Mouse (Mus musculus) cerebellum, adult (tissue): ENCODE results near the gene Znrd1as.

Experiments used
- ATAC-seq: cut with Nextera tagmentation; 2 replicates; pipeline ENCODE4 v1.9.2; 2017; ENCODE audit warnings: mild to moderate bottlenecking, moderate library complexity, mixed read lengths; ENCODE audit not compliant: insufficient number of reproducible peaks, low FRiP score, low TSS enrichment

The Znrd1as gene

DNA sequence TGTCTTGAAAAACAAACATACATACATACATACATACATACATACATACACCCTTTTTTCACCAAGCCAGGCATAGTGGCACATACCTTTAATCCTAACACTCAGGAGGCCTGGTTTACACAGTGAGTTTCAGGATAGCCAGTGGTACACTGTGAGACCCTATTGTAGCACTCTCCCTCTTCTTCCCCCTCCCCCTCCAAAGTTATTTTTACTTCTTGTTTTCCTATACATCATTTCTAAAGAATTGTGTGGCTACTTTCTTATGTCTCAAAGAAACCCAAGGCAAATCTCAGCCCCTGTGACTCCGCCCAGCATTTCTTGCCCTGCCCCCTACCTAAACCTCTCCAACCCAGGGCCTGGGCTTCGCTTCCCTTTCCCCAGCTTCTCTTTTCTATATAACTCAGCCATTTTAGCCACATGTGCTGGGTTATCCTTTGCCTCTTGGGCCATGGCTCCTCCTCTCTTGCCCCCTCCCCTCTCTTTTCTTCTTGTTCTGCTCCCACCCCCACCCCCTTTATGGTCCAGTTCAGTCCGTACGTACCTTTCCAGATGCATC is 35.5 kb downstream of the Znrd1as start:
- no peak for ATAC-seq

DNA sequence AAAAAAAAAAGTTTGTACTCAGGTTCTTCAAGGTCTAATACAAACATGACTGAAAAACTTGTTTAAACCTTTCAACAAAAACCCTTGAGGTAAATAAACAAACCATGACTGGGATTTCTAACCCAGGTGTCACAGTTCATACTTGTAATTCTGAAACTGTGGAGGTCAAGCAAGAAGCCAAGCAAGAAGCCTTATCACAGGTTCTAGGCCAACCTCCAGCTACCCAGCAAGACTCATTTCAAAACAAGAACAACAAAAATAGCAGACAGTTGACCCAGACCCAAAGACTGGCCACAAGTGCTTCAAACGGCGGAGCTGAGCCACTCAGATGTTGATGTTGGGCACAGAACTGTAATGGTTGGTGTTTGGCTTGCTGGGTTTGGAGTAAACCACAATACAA is 36.1 kb downstream of the Znrd1as start:
- no peak for ATAC-seq

DNA sequence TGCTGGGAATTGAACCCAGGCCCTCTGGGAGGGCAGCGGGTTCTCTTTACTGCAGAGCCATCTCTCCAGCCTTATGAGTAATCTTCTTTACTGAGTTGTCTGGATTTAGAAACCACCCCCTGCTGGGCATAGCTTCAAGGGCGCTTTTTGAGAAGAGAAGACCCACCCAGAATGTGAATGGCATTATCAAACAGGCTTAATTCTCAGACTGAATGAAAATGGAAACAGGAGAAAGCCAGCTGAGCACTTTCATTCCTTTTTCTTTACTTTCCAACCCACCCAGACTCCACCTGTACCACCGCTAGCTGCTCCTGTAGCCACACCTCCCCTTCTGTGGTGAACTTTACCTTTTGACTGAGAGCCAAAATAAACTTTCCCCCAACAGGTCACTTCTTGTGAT is 37.1 kb downstream of the Znrd1as start:
- ATAC-seq = no peak

DNA sequence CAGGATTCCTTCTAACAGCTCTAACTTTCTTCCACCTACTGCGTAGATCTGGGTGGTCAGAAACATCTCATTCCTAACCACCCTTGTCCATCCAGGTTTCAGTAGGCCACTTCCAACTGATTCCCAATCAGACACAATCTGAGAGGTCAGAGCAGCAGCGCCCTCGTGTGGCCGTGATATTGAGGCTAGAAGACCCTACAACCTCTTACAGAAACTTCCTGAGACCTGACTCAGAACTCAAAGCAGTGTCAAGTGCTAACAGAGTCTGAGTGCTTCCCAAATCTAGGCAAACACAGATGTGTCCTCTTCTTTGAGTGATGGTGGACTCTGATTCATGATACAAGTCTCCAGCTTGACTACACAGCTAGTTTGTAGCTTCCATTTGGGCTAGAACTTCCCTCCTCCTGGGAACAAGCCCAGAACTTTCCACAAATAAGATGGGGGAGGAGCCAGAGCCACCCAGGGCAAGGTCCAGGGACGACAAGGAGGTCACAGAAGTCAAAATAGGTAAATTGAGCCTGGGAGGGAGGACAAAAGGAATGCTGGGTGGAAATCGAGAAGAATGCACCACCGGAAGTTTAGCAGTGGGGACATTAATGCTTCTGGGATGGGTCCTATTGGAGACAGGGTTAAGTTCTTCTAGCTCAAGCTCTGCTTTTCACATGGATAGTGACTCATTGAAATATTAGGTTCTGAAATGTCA is 38.8 kb downstream of the Znrd1as start:
- ATAC-seq = no peak

DNA sequence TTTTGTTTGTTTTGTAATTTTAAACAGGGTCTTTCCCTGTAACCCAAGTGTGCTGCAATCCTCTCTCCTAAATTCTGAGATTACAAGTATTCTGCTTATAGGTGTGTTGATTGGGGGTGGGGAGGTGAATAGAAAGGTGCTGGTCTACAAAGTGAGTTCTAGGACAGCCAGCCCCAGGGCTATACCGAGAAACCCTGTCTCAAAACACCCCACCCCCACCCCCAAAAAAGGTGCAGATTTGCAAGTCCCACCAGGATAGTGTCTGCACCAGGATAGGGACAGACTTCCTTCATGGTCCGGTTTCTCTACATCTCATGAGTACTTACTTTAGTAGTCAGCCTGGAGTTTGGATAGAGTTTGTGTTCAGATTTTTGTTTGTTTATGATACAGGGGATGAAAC is 40.1 kb downstream of the Znrd1as start:
- ATAC-seq = no peak

DNA sequence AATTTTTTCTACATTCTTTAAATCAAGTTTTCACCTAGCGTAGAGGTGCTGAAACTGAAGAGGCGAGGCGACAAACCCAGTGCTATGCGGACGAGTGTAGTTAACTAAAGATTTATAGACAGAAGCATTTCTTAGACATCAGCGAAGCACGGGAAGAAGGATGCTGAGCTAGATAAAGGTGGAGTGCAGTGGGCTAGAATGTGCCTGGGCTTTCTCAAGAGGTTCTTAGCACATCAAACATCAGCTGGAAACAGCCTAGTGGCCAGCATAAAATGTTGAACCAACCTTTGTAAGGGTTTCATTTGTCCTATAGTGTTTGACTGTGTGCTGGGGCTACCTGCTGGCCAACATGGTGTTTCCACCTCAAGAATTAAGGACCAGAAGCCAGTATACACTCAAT is 42.5 kb downstream of the Znrd1as start, which contains the start of gene Zfp57:
Zfp57 (plus strand) TSS at position 301 of the 400 bp plus-strand sequence.
- ATAC-seq = no peak

DNA sequence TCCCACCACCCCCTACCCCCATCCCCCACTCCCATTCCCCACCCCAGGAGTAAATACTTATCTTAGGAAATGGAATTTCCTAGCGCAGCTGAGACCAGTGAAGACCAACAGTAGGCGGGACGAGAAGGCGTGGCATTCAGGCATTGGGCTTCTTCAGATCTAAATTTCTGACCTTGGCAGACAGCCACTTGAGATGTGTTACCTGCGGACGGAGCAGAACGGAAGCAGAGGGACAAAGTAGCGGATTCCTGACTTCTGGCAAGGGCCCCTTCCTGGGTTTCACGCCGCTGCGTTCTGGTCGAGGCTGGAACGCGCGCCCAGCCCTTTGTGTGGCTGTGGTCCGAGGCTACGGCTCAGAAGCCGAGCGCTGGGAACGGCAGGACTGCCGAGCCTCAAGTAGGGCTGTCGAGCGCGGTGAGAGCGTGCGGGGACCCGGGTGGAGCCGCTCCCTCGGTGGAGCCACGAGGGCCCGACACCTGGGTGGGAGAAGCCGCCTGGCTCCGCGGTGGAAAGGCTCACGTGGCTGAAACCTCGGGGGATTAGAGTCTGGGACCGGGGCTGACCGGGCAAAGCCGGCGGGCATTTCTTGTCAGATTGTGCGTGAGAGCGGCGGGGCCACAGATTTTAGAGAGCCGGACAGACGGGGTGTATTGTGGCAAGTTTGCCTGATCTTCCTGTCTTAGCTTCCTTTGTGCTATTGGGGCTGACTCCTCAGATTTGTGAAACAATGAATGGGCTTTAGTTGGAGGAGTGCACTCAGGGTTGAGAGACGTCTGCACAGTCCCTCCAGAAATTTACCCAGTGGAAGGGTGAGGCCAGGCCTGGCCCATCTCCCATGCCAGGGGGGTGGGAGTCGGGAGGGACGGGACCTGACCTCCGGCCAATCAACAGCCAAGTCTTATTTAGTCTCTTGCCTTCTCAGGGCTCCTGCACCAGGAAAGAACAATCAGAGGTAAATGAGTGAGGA is 44.3 kb downstream of the Znrd1as start:
- ATAC-seq = peak; percentile 31; the same call in 1 of the 2 replicates

DNA sequence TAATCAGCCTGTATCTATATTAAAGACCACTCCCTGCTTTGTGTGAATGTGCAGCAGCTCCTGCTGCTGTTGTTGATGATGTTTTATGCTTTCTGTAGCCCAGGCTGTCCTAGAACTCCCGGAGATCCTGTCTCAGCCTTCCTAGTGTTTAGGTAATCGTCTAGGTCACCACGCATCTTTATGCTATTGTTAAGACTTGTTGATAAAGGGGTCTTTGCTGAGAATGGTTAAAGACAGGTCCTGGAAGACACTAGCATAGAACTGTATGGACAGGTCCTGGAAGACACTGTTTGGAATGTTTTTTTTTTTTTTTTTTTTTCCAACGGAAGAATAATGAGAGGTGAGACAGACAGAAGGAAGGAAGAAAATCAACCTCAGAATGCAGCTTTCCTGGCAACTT is 45.0 kb downstream of the Znrd1as start:
- ATAC-seq = no peak

DNA sequence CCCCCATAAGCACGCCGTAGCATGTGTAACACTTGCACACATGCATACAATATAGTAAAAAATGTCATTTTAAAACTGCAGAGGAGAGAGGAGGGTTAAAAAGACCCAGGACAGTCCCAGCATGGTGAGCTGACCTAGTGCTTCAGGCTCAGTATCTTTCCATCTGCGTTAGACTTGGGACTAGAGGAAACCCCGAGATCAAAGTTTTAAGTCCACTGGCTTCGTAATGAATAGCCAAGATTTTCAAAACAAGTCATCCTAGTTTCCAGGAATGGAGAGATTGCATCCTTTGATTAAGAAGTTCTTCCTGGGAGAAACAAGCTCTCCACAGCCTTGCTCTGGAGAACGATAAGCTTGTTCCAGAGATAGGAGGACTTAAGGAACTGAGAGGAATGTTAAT is 49.8 kb downstream of the Znrd1as start:
- no peak for ATAC-seq

DNA sequence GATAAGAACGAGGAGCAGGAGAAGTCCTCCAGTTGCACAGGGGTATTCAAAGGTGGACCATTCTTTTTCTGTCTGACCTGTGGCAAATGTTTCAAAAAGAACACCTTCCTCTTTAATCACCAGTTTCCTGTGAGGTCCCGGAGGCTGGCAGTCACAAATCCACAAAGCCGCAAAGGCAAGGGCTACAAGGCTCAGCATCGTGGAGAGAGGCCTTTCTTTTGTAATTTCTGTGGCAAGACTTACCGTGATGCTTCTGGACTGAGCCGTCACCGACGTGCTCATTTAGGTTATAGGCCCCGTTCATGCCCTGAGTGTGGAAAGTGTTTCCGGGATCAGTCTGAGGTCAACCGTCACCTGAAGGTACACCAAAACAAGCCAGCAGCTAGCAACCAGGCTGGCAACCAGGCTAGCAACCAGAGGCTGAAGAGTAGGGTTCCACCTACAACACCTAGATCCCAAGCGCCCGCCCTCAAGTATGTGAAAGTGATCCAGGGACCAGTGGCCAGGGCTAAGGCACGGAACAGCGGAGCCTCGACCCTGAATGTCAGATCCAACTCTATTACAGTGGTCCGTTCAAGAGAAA is 51.2 kb downstream of the Znrd1as start:
- ATAC-seq = no peak

DNA sequence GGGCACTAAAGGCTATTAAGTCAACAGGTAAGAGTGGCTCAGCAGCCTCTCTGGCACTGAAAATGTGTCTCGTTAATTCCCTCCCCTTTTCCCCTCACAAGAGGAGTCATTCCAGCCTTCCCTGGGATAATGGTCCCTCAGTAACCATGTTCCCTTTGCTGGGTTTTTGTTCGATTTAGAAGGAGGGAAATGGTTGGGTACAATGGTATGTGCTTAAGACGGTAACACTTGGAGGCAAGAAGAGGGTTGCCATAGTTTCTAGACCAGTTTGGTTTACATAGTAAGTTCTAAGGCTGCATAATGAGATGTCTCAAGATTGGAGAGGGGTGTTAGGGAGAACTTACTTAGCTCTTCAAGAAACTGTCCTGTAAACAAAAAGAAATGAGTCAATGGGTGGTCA is 53.3 kb downstream of the Znrd1as start:
- no peak for ATAC-seq

DNA sequence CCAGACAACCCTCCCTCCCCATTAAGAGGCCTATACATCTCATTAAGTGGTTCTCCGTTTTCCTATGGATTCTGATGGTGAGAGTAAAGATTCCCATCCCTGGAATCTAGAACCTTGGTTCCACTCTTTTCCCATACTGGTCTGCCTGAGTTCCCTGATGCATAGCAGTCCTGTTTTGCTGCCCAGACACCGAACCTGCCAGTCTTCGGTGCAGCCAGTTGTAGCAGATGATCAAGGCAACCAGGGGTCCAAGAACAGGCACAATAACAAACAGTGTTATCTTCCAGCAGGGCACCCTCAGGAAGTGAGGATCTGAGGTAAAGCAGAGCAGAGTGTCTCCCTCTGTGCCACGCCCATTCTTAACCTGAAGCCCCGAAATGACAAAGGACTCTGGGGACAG is 53.7 kb downstream of the Znrd1as start:
- no peak for ATAC-seq
